Mouse (Mus musculus) MEL (cell line): ENCODE measurements around the gene Cxcl10. TPM values are rescaled to one million over a fixed set of nuclear protein-coding genes. Genes with fewer than 3 reads are reported as not detected.

Experiments
- DNase-seq: peaks from one replicate; pipeline ENCODE4 v3.0.0; 2011; ENCODE audit warnings: low read depth, low spot score
- H3K27ac ChIP-seq: 2 replicates; pipeline ENCODE4 v1.5.1; 2012; ENCODE audit warnings: low read depth, mild to moderate bottlenecking, control low read depth, low read length, moderate library complexity; ENCODE audit not compliant: control insufficient read depth
- H3K27me3 ChIP-seq, 2 experiments: fragments of 150-350 bp in 1 of 2; sonication (generic) in 1 of 2; 2 replicates each; pipeline ENCODE4 v1.6.1; 2012; ENCODE audit warnings: low read length in 2 of 2, mild to moderate bottlenecking in 2 of 2, improper control_type of control experiment in 1 of 2, moderate library complexity in 1 of 2; ENCODE audit not compliant: insufficient read depth in 2 of 2, control insufficient read depth in 1 of 2
- H3K36me3 ChIP-seq, 2 experiments: 2 replicates each; pipeline ENCODE4 v1.6.1; 2012 to 2014; ENCODE audit warnings: low read length in 2 of 2, improper control_type of control experiment in 1 of 2, inconsistent platforms in 1 of 2, mild to moderate bottlenecking in 1 of 2; ENCODE audit not compliant: insufficient read depth in 2 of 2, control insufficient read depth in 1 of 2
- H3K4me1 ChIP-seq, 2 experiments: fragments of 150-350 bp in 1 of 2; sonication (generic) in 1 of 2; 2 replicates each; pipeline ENCODE4 v1.6.1; 2012; ENCODE audit warnings: low read length in 2 of 2, improper control_type of control experiment in 1 of 2, mild to moderate bottlenecking in 1 of 2; ENCODE audit not compliant: insufficient read depth in 2 of 2, control insufficient read depth in 1 of 2
- H3K4me3 ChIP-seq, 2 experiments: fragments of 150-350 bp in 1 of 2; sonication (generic) in 1 of 2; 2 replicates each; pipeline ENCODE4 v1.5.1; 2012; ENCODE audit warnings: low read depth in 2 of 2, low read length in 2 of 2, mild to moderate bottlenecking in 2 of 2, moderate library complexity in 2 of 2, control low read depth in 1 of 2, improper control_type of control experiment in 1 of 2; ENCODE audit not compliant: control insufficient read depth in 1 of 2, insufficient read depth in 1 of 2
- H3K79me2 ChIP-seq: 2 replicates; pipeline ENCODE4 v1.6.1; 2012; ENCODE audit warnings: mild to moderate bottlenecking, low read length, moderate library complexity; ENCODE audit not compliant: control insufficient read depth, poor library complexity, insufficient read depth
- H3K9ac ChIP-seq: 2 replicates; pipeline ENCODE4 v1.6.1; 2012; ENCODE audit warnings: low read depth, mild to moderate bottlenecking, control low read depth, low read length, moderate library complexity; ENCODE audit not compliant: control insufficient read depth, poor library complexity, severe bottlenecking
- H3K9me3 ChIP-seq: fragments of 150-350 bp; sonication (generic); replicated peaks from 2 replicates; pipeline ENCODE4 v1.6.1; 2012; ENCODE audit warnings: mild to moderate bottlenecking, low read length, improper control_type of control experiment, moderate library complexity; ENCODE audit not compliant: insufficient read depth
- BHLHE40 ChIP-seq: IDR thresholded peaks from 2 replicates; pipeline ENCODE4 v1.6.1; 2012; ENCODE audit warnings: low read depth, mild to moderate bottlenecking, inconsistent platforms, low read length, improper control_type of control experiment, borderline replicate concordance
- CHD1 ChIP-seq: IDR thresholded peaks from 2 replicates; pipeline ENCODE4 v1.6.1; 2012; ENCODE audit warnings: low read depth, mild to moderate bottlenecking, inconsistent platforms, low read length, improper control_type of control experiment
- CHD2 ChIP-seq: IDR thresholded peaks from 2 replicates; pipeline ENCODE4 v1.6.1; 2011; ENCODE audit warnings: low read length, improper control_type of control experiment
- CTCF ChIP-seq, 3 experiments: IDR thresholded peaks in 2 of 3; conservative IDR thresholded peaks in 1 of 3; 2 replicates each; pipeline ENCODE4 v1.5.1; 2011 to 2012; ENCODE audit warnings: low read length in 3 of 3, low read depth in 2 of 3, mild to moderate bottlenecking in 2 of 3, improper control_type of control experiment in 1 of 3, inconsistent platforms in 1 of 3, mixed read lengths in 1 of 3, moderate library complexity in 1 of 3; ENCODE audit not compliant: control insufficient read depth in 1 of 3, insufficient read depth in 1 of 3, poor library complexity in 1 of 3, severe bottlenecking in 1 of 3
- ELF1 ChIP-seq: IDR thresholded peaks from 2 replicates; pipeline ENCODE4 v1.6.1; 2014; ENCODE audit warnings: low read depth, mild to moderate bottlenecking, inconsistent platforms, low read length, improper control_type of control experiment, moderate library complexity
- ETS1 ChIP-seq: IDR thresholded peaks from 2 replicates; pipeline ENCODE4 v1.6.1; 2012; ENCODE audit warnings: low read depth, mild to moderate bottlenecking, inconsistent platforms, low read length, improper control_type of control experiment, moderate library complexity
- GABPA ChIP-seq: IDR thresholded peaks from 2 replicates; pipeline ENCODE4 v1.6.1; 2012; ENCODE audit warnings: low read depth, mild to moderate bottlenecking, inconsistent platforms, low read length, improper control_type of control experiment, moderate library complexity
- GATA1 ChIP-seq: IDR thresholded peaks from 2 replicates; pipeline ENCODE4 v1.6.1; 2011; ENCODE audit warnings: low read depth, low read length, improper control_type of control experiment
- MAFK ChIP-seq: IDR thresholded peaks from 2 replicates; pipeline ENCODE4 v1.6.1; 2011; ENCODE audit warnings: low read depth, mild to moderate bottlenecking, low read length, improper control_type of control experiment, borderline replicate concordance
- MAZ ChIP-seq: IDR thresholded peaks from 2 replicates; pipeline ENCODE4 v1.6.1; 2012; ENCODE audit warnings: low read depth, mild to moderate bottlenecking, inconsistent platforms, low read length, improper control_type of control experiment
- NRF1 ChIP-seq: IDR thresholded peaks from 2 replicates; pipeline ENCODE4 v1.6.1; 2014; ENCODE audit warnings: low read depth, mild to moderate bottlenecking, inconsistent platforms, low read length, improper control_type of control experiment, moderate library complexity; ENCODE audit not compliant: poor library complexity, insufficient read depth, severe bottlenecking
- POLR2A ChIP-seq, 2 experiments: IDR thresholded peaks; 2 replicates each; pipeline ENCODE4 v1.6.1; 2011 to 2012; ENCODE audit warnings: low read length in 2 of 2, mild to moderate bottlenecking in 2 of 2, control low read depth in 1 of 2, improper control_type of control experiment in 1 of 2, low read depth in 1 of 2, moderate library complexity in 1 of 2; ENCODE audit not compliant: control insufficient read depth in 1 of 2, insufficient read depth in 1 of 2, poor library complexity in 1 of 2
- POLR2AphosphoS2 ChIP-seq: IDR thresholded peaks from 2 replicates; pipeline ENCODE4 v1.6.1; 2011; ENCODE audit warnings: low read length, improper control_type of control experiment
- POLR2AphosphoS5 ChIP-seq: IDR thresholded peaks from 2 replicates; pipeline ENCODE4 v1.6.1; 2012; ENCODE audit warnings: low read depth, borderline replicate concordance, mild to moderate bottlenecking, inconsistent platforms, low read length, moderate library complexity, mixed read lengths
- SIN3A ChIP-seq: IDR thresholded peaks from 2 replicates; pipeline ENCODE4 v1.6.1; 2012; ENCODE audit warnings: low read length, improper control_type of control experiment, inconsistent platforms
- SMC3 ChIP-seq: IDR thresholded peaks from 2 replicates; pipeline ENCODE4 v1.6.1; 2011; ENCODE audit warnings: low read depth, low read length, improper control_type of control experiment
- TAL1 ChIP-seq: IDR thresholded peaks from 2 replicates; pipeline ENCODE4 v1.6.1; 2012; ENCODE audit warnings: mild to moderate bottlenecking, inconsistent platforms, low read length, moderate library complexity, mixed read lengths
- TBP ChIP-seq: IDR thresholded peaks from 2 replicates; pipeline ENCODE4 v1.8.0; 2011; ENCODE audit warnings: low read depth, low read length, improper control_type of control experiment
- TCF12 ChIP-seq: IDR thresholded peaks from 2 replicates; pipeline ENCODE4 v1.6.1; 2014; ENCODE audit warnings: low read depth, mild to moderate bottlenecking, inconsistent platforms, low read length, improper control_type of control experiment, moderate library complexity
- UBTF ChIP-seq: IDR thresholded peaks from 2 replicates; pipeline ENCODE4 v1.6.1; 2012; ENCODE audit warnings: low read depth, mild to moderate bottlenecking, inconsistent platforms, low read length, improper control_type of control experiment, moderate library complexity, borderline replicate concordance; ENCODE audit not compliant: insufficient read depth
- USF1 ChIP-seq: IDR thresholded peaks from 2 replicates; pipeline ENCODE4 v1.6.1; 2014; ENCODE audit warnings: low read depth, mild to moderate bottlenecking, inconsistent platforms, low read length, improper control_type of control experiment, moderate library complexity
- ZKSCAN1 ChIP-seq: IDR thresholded peaks from 2 replicates; pipeline ENCODE4 v1.6.1; 2012; ENCODE audit warnings: low read depth, mild to moderate bottlenecking, inconsistent platforms, low read length, improper control_type of control experiment, moderate library complexity
- polyA plus RNA-seq, 2 experiments: library from polyadenylated mRNA; stranded (reverse) in 1 of 2; unstranded in 1 of 2; fragments of >175 nt in 1 of 2; fragments of >200 nt in 1 of 2; gene quantifications; 2 replicates each; pipeline versions ENCODE4 v1.2.1 to v1.2.4; 2012; ENCODE audit warnings: low replicate concordance in 2 of 2, low read depth in 1 of 2; ENCODE audit not compliant: insufficient read length in 2 of 2, insufficient read depth in 1 of 2, missing spikeins in 1 of 2
- total RNA-seq: library from RNA; depleted of rRNA; stranded (reverse); fragments of 300-350 nt; gene quantifications from 2 replicates; pipeline ENCODE4 v1.2.3, GENCODE M21; 2012

The Cxcl10 gene
- total and polyA plus RNA-seq, 3 experiments, result 0.11 TPM; not detected in 2

GRCm38 (mm10) chr5:92390615-92391014 lies 41.9 kb upstream of the Cxcl10 start:
- Histone ChIP-seq H3K36me3 (peaks cover 0 to 4% of the 10 kb centered on the region in 2 experiments; a peak in 2 of 4 replicates), H3K9ac (no peak overlapping the region), H3K27ac (no peak overlapping the region), H3K79me2 (no peaks in the 10 kb centered on the region), H3K4me1 (peaks cover 0 to 6% of the 10 kb centered on the region in 2 experiments; a peak in 2 of 4 replicates), H3K4me3 (no peak overlapping the region), H3K9me3 (no peaks in the 10 kb centered on the region), H3K27me3 (no peaks in the 10 kb centered on the region; a peak in 2 of 4 replicates)
- TF ChIP-seq POLR2AphosphoS5 (no peak), NRF1 (no peak), CHD2 (no peak), UBTF (no peak), POLR2A (IDR thresholded peaks at IDR 0.05; ENCODE audit: control insufficient read depth in 1 of 2, insufficient read depth in 1 of 2, low read depth in 1 of 2, low read length in 2 of 2, poor library complexity in 1 of 2) (no peak), GABPA (no peak), ELF1 (no peak), TBP (no peak)
- DNase-seq, result no peak

GRCm38 (mm10) chr5:92389977-92390376 lies 41.3 kb upstream of the Cxcl10 start:
- TF ChIP-seq ZKSCAN1 (no peak), CTCF (IDR thresholded peaks at IDR 0.05 in 2 of 3, conservative IDR thresholded peaks at IDR 0.05 in 1 of 3; ENCODE audit: control insufficient read depth in 1 of 3, insufficient read depth in 1 of 3, low read depth in 2 of 3, low read length in 3 of 3, poor library complexity in 1 of 3, severe bottlenecking in 1 of 3) (no peak), CHD2 (no peak), BHLHE40 (no peak), TCF12 (no peak), POLR2AphosphoS2 (no peak), ETS1 (no peak), MAFK (no peak), CHD1 (no peak), MAZ (no peak), GATA1 (no peak), TAL1 (no peak), SMC3 (no peak), SIN3A (no peak), USF1 (no peak)
- no peak overlapping the region for H3K9ac ChIP-seq
- H3K4me3 ChIP-seq, result no peak overlapping the region
- H3K4me1 ChIP-seq, result peaks cover 0 to 3% of the 10 kb centered on the region in 2 experiments; a peak in 2 of 4 replicates
- H3K79me2 ChIP-seq, result no peaks in the 10 kb centered on the region
- no peak overlapping the region for H3K27ac ChIP-seq
- H3K27me3 ChIP-seq, result no peaks in the 10 kb centered on the region; a peak in 2 of 4 replicates
- no peak for DNase-seq
- 0 out of 4 replicates have a peak, but pooled peaks cover 0 to 2% of the 10 kb centered on the region in 2 experiments for H3K36me3 ChIP-seq
- no peaks in the 10 kb centered on the region for H3K9me3 ChIP-seq
